Mouse (Mus musculus) gastrocnemius, postnatal 36 days (tissue): ENCODE data around the gene Tmem199. TPM values are rescaled to one million over a fixed set of nuclear protein-coding genes. Genes with fewer than 3 reads are reported as not detected.

Source experiments
- DNase-seq, 2 experiments: peaks; one replicate each; pipeline ENCODE4 v3.0.0; 2022
- intact Hi-C: fragments of 180-260 bp; cut with DNase I; formaldehyde crosslinking; loops from one replicate; pipeline ENCODE4 v1.15.1; 2025
- total RNA-seq, 2 experiments: library from RNA; stranded (reverse); gene quantifications; 2 replicates each; pipeline ENCODE4 v1.2.3; 2021

Gene Tmem199
- total RNA-seq, 2 experiments from 2014 or later, result 11.9 to 12.3 TPM

DNA sequence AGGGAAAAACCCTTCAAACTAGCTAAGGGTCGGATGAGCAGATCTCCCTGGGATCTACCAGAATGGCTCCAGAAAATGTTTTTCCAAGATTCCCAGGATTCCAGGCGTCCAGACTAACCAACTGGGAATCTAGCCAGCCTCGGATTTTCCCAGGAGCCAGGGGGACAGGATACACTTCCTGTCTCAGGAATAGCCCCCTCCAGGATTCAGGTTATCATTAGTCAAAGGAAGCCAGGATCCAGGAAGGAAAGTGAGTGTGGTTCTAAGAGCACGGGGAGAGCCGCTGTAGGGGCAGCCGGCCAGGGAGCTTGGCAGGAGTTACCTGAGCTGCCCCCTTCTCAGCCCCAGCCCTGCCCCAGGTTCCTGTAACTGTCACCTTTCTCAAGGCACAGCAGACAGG lies 19.1 kb upstream of the Tmem199 start:
- intact Hi-C loops, result no loop called here
- peak in 1 of 2 experiments; percentile 41 for DNase-seq

DNA sequence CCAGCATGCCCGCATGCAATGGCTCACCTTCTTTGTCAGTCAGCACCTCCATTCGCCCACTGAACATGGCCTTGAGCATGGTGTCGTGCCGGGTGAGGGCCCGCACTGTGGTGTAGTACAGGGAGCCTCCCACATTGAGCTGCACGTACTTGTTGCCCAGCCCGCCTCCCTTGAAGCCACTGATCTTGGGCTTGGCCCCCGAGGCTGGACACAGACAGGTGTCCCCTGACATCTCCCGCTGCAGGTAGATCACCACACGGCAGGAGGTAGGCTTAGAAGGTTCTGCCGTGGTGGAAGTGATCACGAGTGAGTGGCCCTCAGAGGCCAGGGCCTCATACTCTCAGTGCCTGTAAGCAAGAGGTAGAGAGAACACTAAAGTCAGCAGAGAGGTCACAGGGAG lies 18.0 kb upstream of the Tmem199 start:
- intact Hi-C loops, result no loop called here
- no peak for DNase-seq

DNA sequence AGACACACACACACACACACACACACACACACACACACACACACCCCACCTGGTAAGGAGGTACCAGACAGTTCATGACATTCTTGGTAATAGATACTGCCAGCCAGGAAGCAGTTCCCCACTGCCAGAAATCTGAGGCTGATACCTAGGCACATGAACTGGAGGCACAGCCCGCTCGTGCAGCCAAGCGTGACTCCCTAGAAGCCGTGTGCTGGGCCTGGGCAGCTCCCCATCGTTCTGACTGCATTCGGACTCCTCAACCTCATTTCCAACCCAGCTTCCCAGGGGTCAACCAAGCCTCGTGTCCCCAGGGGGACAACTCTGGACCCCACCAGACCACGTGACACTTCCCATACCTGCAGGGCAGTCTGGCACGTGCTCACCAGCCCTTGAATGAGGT lies 16.7 kb upstream of the Tmem199 start:
- intact Hi-C loops, result no loop called here
- no peak for DNase-seq

DNA sequence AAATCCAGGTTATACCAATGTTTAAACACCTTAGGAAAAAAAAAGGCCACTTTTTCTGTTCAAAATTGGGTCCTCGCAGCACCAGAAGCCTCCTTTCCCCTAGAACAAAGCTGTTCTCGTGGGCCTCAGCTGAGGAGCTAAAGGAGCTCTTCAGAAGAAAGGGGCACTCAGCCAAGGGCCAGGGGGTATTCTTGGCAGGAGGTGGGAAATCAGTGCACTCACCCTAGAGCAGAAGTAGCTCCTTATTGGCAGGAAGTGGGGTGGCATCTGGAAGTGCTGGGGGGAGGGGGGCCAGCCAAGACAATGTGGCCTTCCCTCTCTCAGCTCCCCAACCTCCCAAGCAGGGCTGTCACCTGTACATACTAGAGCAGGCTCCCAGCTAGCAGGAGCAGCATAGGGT lies 12.9 kb upstream of the Tmem199 start:
- DNase-seq, result no peak
- intact Hi-C loops, result no loop called here

DNA sequence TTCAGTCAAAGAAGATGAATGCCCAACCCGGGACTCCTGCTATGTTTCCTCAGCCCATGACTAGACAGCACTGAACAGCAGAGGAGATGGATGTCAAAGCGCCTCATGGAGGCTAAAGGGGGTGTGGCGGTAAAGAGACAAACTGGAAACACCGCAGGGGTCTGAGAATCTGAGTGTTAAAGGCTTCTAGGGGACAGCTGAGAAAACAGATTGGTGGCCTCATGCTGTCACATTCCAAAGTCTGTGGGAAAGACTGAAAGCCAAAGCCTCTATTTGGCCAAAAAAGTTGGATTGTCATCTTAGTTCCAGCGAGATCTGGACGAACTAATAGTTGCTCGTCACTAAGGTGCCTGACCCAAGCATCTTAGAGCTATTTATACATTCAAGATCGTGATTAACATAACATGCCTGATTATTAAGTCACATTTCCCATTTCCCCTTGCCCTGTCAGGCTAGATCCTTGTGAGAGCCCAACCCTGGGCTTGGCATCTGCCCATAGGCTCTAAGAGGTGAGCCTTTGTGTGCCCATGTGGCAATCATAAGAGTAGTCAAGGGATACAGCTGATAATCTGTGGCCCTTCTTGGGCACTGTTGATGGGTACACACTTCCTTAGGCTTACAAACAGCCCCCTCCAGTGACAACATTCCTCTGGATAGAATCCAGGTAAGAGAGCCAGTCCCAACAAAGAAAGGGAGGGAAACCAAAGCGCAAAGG lies 11.4 kb upstream of the Tmem199 start:
- intact Hi-C loops, result no loop called here
- DNase-seq, result no peak

DNA sequence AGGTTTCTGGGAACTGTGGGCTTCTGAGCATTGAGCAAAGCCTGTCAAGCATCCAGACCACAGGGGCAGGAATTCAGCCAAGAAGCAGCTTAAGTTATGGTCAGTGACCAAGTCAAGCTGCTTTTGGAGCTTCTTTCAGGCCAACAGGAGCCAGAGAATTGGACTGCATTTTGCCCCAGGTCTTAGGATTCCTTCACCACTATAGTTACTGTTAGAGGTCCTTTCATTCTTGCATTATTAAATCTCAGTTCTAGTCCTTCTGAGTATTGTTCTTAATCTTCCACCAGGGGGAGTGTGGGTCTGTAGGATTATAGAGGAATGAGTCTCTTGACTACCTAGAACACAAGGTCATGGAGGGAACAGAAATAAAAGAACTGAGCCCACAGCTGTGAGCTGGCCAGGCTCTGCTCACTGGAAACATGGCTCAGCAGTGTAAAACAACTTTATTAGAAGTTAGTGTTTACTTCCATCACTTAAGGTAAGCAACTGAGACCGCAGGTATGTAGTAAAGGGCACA lies 10.6 kb upstream of the Tmem199 start:
- intact Hi-C loops, result no loop called here
- no peak for DNase-seq

DNA sequence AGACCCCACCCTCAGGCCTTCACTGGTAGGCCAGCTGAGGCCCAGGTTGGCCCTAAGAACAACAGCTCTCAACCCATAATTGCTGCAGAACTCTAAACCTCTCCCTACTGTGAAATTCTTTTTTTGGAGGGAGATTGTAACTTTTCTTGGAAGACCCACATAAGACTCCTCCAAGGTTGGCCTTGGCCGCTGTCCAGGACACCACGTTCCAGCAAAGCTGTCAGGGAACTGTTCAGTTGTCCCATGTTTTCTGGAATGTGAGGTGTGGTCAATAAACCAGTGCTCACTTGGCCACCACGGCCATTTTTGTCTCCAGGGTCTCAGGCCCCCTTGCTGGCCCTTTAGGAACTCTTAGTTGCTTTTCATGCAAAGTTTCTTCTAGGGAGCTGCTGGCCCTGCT lies 9.9 kb upstream of the Tmem199 start:
- DNase-seq, result no peak
- intact Hi-C loops, result no loop called here

DNA sequence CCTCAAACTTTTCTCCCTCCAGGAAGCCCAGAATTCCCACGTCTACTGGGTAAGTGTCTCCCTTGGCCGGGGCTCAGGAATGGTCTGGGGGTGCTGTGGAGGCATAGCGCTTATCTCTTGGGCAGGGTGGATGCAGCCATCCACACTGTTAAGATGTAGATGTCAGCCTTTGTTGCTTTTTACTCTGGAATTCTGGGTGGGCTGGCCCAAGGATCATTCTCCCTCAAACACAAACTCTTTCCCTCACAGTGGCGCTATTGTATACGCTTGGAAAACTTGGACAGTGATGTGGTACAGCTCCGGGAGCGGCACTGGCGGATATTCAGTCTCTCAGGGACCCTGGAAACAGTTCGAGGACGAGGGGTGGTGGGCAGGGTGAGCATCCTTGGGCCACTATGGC lies 7.0 kb upstream of the Tmem199 start:
- DNase-seq, result no peak
- intact Hi-C loops, result no loop called here

DNA sequence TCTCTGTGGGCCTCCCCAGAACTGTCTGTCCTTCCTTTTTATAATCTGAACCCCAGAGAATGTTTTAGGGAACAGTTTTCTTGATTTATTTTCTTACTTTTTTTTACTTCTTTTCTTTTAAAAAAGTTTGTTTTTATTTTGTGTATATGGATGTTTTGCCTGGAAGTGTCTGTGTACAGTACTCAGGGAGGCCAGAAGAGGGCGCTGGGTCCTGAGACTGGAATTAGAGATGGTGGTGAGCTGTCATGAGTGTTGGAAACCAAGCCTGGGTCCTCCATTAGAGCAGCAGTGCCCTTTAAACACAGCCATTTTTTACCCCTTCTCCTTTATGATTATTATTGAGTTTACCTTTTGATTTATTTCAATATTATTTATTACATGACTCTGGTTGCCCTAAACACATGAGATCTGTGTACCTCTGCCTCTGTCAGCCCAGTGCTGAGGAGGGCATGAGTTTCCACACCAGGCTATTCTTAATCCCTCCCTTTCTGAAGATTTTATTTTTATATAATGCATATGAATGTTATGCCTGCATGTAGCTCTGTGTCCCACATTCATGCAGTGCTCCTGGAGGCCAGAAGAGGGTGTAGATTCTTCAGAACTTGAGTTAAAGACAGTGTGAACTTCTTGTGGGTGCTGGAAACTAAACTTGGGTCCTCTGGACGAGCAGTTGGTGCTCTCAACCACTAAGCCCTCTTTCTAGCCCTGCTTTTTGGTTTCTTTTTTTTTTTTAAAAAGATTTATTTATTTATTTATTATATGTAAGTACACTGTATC lies 3.8 kb upstream of the Tmem199 start:
- DNase-seq, result no peak
- intact Hi-C loops, result no loop called here

DNA sequence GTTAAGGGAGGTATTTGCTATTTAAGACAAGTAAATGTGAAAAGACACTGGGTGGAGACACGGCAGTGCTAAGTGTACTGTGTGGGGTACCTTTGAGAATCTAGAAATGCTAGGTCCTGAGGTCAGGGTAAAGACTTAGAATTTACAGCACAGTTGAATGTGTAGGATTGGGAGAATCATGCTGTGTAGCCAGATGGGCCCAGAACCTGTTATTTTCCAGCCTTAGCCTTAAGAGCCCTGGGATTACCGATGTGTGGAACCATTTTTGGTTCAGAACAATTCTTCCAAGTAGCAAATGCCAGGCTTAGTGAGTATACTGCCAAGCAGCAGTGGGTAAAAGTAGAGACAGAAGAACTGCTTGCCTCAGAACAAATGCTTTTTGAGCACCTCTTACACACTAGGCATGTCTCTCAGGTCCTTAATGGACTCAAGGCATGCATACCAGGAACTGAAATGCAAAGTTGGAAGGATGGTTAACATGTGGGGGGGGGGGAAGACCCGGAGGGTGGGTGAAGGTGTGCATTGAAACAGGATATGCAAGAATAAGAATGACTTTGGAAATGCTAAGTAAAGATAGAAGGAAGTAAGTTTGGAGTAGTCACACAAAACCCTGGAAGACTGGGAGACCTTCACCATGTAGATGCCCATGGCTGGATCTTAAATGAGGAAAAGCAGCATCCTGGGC lies 1.3 kb upstream of the Tmem199 start:
- intact Hi-C loops, result loop anchor here (2.0 kb wide), 1 partner anchor 24 kb away; the partner anchor contains the start of genes Ift20 and Tnfaip1
- DNase-seq, result no peak

DNA sequence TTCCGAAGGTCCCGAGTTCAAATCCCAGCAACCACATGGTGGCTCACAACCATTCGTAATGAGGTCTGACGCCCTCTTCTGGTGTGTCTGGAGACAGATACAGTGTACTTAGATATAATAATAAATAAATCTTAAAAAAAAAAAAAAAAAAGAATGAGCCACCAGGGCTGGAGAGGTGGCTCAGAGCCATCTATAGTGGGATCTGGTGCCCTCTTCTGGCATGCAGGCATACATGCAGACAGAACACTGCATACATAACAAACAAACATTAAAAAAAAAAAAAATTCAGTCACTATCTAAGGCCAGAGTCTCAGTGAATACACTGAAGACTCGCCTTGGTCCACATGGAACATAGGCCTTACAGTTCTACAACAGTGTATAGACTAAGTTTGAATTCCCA lies 2.8 kb downstream of the Tmem199 start:
- intact Hi-C loops, result no loop called here
- DNase-seq, result no peak

DNA sequence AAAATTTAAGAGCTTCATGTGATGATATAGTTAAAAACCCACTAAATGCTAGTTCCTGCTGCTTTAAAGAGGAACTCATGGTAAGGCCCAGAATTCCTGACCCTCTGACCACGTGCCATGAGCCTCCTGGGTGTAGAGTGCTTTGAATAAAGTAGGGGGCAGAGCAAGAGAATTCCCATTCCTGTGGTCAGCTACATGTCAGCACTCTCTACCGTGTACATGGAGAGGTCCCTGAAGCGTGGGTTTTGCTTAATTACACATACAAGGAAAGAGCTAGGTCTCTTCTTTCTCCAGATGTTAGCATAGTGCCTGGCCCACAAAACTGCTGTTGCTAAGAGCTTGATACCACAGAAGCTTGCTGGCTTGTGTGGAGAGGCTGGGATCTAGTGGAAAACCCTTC lies 6.5 kb downstream of the Tmem199 start:
- intact Hi-C loops, result no loop called here
- no peak for DNase-seq

DNA sequence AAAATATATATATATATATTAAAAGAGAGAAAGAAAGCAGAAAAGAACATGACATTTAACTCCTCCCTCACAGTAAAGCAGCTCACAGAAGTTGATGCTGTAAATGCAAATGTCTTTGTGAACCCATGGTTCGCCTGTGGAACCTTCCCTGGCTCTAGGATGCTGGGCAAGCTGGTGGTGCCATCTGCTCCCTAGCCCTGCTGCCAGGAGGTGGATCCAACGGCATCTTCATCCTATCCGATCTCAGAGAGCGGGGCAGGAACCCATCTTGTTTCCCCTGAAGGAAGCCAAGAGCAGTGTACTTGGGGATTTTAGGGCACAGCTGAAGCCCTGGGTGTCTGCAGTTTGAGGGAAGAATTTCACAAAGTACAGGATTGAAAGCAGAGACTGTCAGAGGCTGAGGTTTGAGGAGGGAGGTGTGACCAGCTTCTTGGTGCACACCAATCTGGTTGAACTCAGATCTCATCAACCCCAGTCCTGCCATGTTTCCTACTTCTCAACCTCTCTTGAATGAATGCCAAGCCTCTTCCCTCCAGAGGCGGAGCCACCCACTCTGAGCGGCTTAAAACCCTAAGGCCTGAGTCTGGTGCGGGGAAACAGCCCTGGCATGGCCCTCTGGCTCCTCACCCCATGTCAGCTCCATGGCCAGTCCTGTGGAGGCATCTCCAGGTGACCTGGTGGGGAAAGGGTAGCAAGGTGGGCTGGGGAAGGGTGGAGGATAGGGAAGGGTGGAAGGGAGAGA lies 8.9 kb downstream of the Tmem199 start, which contains the start of gene Sebox:
Sebox (plus strand) TSS at position 539 of the 742 bp plus-strand sequence.
- intact Hi-C loops, result no loop called here
- DNase-seq, result no peak

DNA sequence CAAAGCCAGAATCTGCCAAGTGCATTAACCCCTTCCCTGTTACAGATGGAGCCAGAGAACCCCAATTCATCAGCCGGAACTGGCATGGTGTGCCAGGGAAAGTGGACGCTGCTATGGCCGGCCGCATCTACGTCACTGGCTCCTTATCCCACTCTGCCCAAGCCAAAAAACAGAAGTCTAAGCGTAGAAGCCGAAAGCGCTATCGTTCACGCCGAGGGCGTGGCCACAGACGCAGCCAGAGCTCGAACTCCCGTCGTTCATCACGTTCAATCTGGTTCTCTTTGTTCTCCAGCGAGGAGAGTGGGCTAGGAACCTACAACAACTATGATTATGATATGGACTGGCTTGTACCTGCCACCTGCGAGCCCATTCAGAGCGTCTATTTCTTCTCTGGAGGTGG lies 10.4 kb downstream of the Tmem199 start:
- intact Hi-C loops, result no loop called here
- no peak for DNase-seq

DNA sequence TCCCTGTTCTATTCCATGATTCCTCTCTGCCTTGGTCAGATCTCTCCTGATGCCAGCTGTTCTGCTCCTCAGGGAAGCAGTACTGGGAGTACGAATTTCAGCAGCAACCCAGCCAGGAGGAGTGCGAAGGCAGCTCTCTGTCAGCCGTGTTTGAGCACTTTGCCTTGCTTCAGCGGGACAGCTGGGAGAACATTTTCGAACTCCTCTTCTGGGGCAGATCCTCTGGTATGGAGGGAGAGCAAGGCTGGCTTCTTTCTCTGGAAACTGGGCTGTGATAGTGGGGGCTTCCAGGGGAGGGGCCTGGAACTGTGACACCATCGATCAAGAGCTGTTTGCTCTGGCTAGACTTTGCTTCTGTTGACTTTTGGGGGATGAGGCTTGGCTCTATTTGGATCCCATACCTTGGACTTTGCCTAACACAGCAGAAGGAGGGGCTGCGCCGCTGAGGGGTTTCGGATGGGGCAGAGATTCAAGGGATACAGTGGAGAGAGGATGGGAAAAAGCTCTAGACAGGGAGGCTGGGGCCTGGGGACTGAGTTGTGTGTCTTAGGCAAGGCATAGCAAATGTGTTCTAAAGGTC lies 11.3 kb downstream of the Tmem199 start:
- intact Hi-C loops, result no loop called here
- DNase-seq, result no peak

DNA sequence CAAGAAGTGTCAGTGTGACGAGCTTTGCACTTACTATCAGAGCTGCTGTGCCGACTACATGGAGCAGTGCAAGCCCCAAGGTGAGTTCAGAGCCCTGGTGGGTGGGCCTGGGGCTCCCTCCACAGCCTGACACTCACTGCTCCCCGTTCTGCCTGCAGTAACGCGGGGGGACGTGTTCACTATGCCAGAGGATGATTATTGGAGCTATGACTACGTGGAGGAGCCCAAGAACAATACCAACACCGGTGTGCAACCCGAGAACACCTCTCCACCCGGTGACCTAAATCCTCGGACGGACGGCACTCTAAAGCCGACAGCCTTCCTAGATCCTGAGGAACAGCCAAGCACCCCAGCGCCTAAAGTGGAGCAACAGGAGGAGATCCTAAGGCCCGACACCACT lies 12.4 kb downstream of the Tmem199 start:
- intact Hi-C loops, result no loop called here
- DNase-seq, result no peak

DNA sequence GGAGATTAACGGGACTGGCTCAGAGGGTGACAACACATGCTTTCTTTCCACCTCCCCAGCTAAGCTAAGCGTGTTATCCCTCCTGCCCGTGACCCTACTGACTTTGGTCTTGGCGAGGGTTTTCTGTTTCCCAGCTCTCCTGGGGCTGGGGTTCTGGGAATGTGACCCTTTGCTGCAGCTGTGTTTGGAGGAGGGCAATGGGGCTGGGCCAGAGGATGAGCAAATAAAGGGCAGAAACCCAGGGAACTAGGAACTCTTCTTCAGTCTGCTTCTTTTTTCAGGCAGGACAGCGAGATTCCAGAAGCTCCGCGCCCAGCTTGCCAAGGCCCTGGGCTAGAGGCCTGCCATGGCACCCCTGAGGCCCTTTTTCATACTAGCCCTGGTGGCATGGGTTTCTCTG lies 13.0 kb downstream of the Tmem199 start, which contains the start of gene Vtn:
Vtn (plus strand) TSS at position 88 of the 400 bp plus-strand sequence.
- intact Hi-C loops, result no loop called here
- peak; percentile 50 to 63 for DNase-seq

DNA sequence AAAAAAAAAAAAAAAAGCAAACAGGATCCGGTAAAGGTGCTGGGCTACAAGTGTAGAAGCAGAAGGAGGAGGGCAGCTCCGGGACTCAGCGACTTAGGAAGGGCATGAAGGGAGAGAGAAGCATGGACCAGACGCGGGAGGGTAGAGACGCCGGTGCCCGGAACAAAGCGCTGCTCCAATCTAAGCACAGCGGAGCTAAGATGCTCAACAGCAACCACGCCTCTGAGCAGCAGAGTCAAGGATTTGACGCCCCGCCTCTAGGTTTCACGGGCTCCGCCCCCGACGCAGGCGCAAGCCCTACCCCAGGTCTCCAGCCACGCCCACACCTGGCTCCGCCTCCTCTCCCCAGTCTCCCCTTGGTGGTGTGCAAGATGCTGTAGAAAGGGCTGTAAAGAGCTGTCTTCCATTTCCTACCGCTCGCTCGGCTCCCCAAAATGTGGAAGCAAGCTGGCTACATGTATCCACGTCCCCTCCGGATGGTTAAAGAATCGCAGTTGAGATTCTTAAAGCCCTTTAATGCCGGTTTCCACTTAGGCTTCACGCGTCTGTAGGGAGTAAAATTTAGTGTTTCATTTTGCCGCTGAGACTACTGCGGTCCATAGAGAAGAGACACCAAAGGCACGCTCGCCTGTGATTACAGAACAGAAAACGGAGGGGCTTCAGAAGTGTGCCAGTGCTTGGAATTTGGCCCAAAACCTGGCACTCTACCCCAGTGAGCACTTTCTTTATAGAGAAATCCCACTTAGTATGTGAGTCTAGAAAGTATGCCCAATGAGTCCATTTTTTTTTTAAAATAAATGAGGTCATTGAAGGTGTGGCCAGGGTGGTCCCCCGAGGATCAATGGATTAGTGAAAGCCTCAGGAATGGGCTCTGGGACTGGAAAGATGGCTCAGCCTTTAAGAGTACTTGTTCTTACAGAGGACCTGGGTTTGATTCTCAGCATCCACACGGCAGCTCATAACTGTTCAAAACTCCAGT lies 14.1 kb downstream of the Tmem199 start, which contains the start of gene Sarm1:
Sarm1 (minus strand) TSS at position 211 of the 979 bp plus-strand sequence.
- DNase-seq, result peak; percentile 88 to 90
- intact Hi-C loops, result no loop called here

DNA sequence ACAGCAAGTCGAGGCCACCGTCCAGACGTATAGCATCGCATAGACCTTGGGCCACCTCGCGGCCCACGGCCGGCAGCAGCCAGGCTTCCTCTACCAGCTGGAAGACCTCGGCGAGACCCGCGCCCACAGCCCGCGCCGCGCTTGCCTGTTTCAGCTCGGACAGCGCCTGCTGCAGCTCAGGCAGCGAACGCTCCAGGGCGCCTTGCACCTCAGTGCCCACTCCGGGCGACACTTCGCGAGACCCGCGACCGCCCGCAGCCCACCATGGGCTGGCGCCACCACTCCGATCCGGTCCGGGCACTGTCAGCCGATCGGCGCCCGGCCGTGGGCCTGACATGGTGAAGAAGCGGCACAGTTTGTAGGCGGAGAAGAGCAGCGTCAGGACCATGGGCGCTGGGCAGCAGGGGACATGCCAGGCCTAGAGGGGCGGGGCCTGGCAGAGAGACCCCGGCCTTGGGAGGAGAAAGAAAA lies 14.9 kb downstream of the Tmem199 start:
- intact Hi-C loops, result no loop called here
- no peak for DNase-seq
